Mouse (Mus musculus): ENCODE measurements around the gene Sbds.
A peak's percentile ranks its signal among the peaks of the same experiment; 100 is the strongest.

DNA sequence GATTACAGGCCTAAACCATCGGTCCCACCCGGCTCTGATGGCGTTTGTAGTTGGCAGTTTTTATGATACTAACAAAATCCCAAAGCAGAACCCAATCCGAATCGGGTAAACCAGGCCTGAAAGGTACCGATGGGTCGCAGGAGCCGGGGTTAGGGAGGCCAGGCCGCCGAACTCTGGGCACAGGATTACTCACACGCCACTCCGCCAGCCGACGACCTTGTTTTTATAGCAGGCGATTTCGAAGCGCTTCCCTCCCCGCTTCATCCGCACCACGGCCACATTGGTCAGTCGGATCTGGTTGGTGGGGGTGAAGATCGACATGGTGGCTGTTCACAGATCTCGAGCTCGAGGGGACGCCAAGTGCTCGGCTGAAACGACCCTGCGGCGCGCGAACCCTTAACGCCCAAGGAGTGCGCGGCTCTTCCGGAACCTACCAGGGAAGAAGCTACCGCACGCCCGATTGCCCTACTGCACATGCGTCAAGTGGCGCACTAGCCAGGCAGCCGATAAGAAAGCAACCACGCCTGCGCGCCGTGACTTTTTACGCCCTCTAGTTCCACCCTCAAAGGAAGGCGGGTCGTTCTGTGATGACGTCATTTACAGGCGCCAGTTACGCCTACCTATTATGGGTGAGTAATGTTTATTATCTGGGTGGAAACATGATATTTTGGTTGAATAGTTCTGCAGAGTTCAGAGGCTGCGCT lies at the start of gene Sbds, which contains the start of gene Tyw1:
- TF ChIP-seq CTCF (IDR thresholded peaks at IDR 0.05; ENCODE audit: extremely low read depth, insufficient read depth, low read length) (no peak), POLR2A (IDR thresholded peaks at IDR 0.05; ENCODE audit: extremely low read depth, insufficient read depth, low read length) (peak; percentile 98)
